Mouse (Mus musculus): ENCODE data around the gene Lgals2. TPM values are rescaled to one million over a fixed set of nuclear protein-coding genes. Genes with fewer than 3 reads are reported as not detected.

Lgals2 gene
- polyA plus RNA-seq, 1 experiment from 2014 or later, result not detected

GRCm38 (mm10) chr15:78876991-78877809 is 21.9 kb upstream of the Lgals2 start, which contains the start of gene Gga1:
Gga1 (plus strand) TSS chr15:78877190.
- peak within 1 kb of the TSS; percentile 96 for H3K27ac ChIP-seq (ENCODE audit: low read depth, low read length)
- H3K36me3 ChIP-seq (ENCODE audit: control insufficient read depth, insufficient read depth, low read length), result peaks cover 7% of the 10 kb centered on the region; the same call in 1 of the 2 replicates
- peak within 1 kb of the TSS; percentile 97 for H3K4me2 ChIP-seq (ENCODE audit: low read length)
- H3K4me3 ChIP-seq (ENCODE audit: low read length), result peak within 1 kb of the TSS; percentile 62
- H3K4me1 ChIP-seq (ENCODE audit: control insufficient read depth, insufficient read depth, low read depth, low read length), result peaks cover 21% of the 10 kb centered on the region
- ATAC-seq, result peak; percentile 92
- H3K9me3 ChIP-seq (ENCODE audit: control insufficient read depth, low read length), result no peaks in the 10 kb centered on the region
- under 1% methylated on average over 48 of the region's 95 CpGs for WGBS
- peak within 1 kb of the TSS; percentile 75 for H3K9ac ChIP-seq (ENCODE audit: low read depth, low read length)
- H3K27me3 ChIP-seq (replicated peaks; ENCODE audit: control insufficient read depth, insufficient read depth, low read length), result no peaks in the 10 kb centered on the region

- WGBS, result 4% methylated on average over 17 of the region's 17 CpGs
- Histone ChIP-seq H3K27ac (ENCODE audit: low read depth, low read length) (peak overlapping the region; percentile 96), H3K9ac (ENCODE audit: low read depth, low read length) (peak overlapping the region; percentile 75)
Observed at GRCm38 (mm10) chr15:78876258-78876696, 20.9 kb upstream of the Lgals2 start.

GRCm38 (mm10) chr15:78875537-78875936 is 20.2 kb upstream of the Lgals2 start:
- Histone ChIP-seq H3K36me3 (ENCODE audit: control insufficient read depth, insufficient read depth, low read length) (no peaks in the 10 kb centered on the region), H3K27ac (ENCODE audit: low read depth, low read length) (peak overlapping the region; percentile 96), H3K4me3 (ENCODE audit: low read length) (peak overlapping the region; percentile 62; the same call in 1 of the 2 replicates), H3K27me3 (replicated peaks; ENCODE audit: control insufficient read depth, insufficient read depth, low read length) (no peaks in the 10 kb centered on the region), H3K9me3 (ENCODE audit: control insufficient read depth, low read length) (no peaks in the 10 kb centered on the region), H3K9ac (ENCODE audit: low read depth, low read length) (peak overlapping the region; percentile 75; the same call in 1 of the 2 replicates), H3K4me2 (ENCODE audit: low read length) (peak overlapping the region; percentile 66), H3K4me1 (ENCODE audit: control insufficient read depth, insufficient read depth, low read depth, low read length) (peaks cover 21% of the 10 kb centered on the region)
- ATAC-seq, result no peak
- WGBS, result 80% methylated on average over 5 of the region's 5 CpGs

More at GRCm38 (mm10) chr15:78876258-78876696, 20.9 kb upstream of the Lgals2 start:
- peak; percentile 47 for ATAC-seq
- peaks cover 21% of the 10 kb centered on the region for H3K4me1 ChIP-seq (ENCODE audit: control insufficient read depth, insufficient read depth, low read depth, low read length)
- H3K36me3 ChIP-seq (ENCODE audit: control insufficient read depth, insufficient read depth, low read length), result peaks cover 3% of the 10 kb centered on the region; the same call in 1 of the 2 replicates
- H3K4me2 ChIP-seq (ENCODE audit: low read length), result peak overlapping the region; percentile 66
- no peaks in the 10 kb centered on the region for H3K9me3 ChIP-seq (ENCODE audit: control insufficient read depth, low read length)
- H3K4me3 ChIP-seq (ENCODE audit: low read length), result peak overlapping the region; percentile 62
- H3K27me3 ChIP-seq (replicated peaks; ENCODE audit: control insufficient read depth, insufficient read depth, low read length), result no peaks in the 10 kb centered on the region

- Histone ChIP-seq H3K4me1 (ENCODE audit: control insufficient read depth, insufficient read depth, low read depth, low read length) (peaks cover 21% of the 10 kb centered on the region), H3K4me3 (ENCODE audit: low read length) (no peak overlapping the region), H3K27me3 (replicated peaks; ENCODE audit: control insufficient read depth, insufficient read depth, low read length) (no peaks in the 10 kb centered on the region), H3K9me3 (ENCODE audit: control insufficient read depth, low read length) (no peaks in the 10 kb centered on the region), H3K27ac (ENCODE audit: low read depth, low read length) (no peak overlapping the region), H3K36me3 (ENCODE audit: control insufficient read depth, insufficient read depth, low read length) (no peaks in the 10 kb centered on the region), H3K4me2 (ENCODE audit: low read length) (no peak overlapping the region), H3K9ac (ENCODE audit: low read depth, low read length) (no peak overlapping the region)
- no peak for ATAC-seq
- 74% methylated on average over 8 of the region's 8 CpGs for WGBS
Observed at GRCm38 (mm10) chr15:78874989-78875388, 19.7 kb upstream of the Lgals2 start.

GRCm38 (mm10) chr15:78873803-78874435 is 18.6 kb upstream of the Lgals2 start:
- peak overlapping the region; percentile 39 for H3K27ac ChIP-seq (ENCODE audit: low read depth, low read length)
- H3K36me3 ChIP-seq (ENCODE audit: control insufficient read depth, insufficient read depth, low read length), result no peaks in the 10 kb centered on the region
- ATAC-seq, result no peak
- no peak overlapping the region for H3K4me3 ChIP-seq (ENCODE audit: low read length)
- peaks cover 14% of the 10 kb centered on the region for H3K4me1 ChIP-seq (ENCODE audit: control insufficient read depth, insufficient read depth, low read depth, low read length)
- no peaks in the 10 kb centered on the region for H3K9me3 ChIP-seq (ENCODE audit: control insufficient read depth, low read length)
- no peaks in the 10 kb centered on the region for H3K27me3 ChIP-seq (replicated peaks; ENCODE audit: control insufficient read depth, insufficient read depth, low read length)
- H3K4me2 ChIP-seq (ENCODE audit: low read length), result 0 out of 2 replicates have a peak overlapping the region, but pooled peaks have one; percentile 21
- 42% methylated on average over 13 of the region's 13 CpGs for WGBS
- H3K9ac ChIP-seq (ENCODE audit: low read depth, low read length), result peak overlapping the region; percentile 45

GRCm38 (mm10) chr15:78872021-78872608 is 16.8 kb upstream of the Lgals2 start:
- Histone ChIP-seq H3K36me3 (ENCODE audit: control insufficient read depth, insufficient read depth, low read length) (no peaks in the 10 kb centered on the region), H3K27me3 (replicated peaks; ENCODE audit: control insufficient read depth, insufficient read depth, low read length) (no peaks in the 10 kb centered on the region), H3K4me2 (ENCODE audit: low read length) (no peak overlapping the region), H3K4me1 (ENCODE audit: control insufficient read depth, insufficient read depth, low read depth, low read length) (peaks cover 12% of the 10 kb centered on the region), H3K9ac (ENCODE audit: low read depth, low read length) (no peak overlapping the region), H3K9me3 (ENCODE audit: control insufficient read depth, low read length) (no peaks in the 10 kb centered on the region), H3K4me3 (ENCODE audit: low read length) (no peak overlapping the region), H3K27ac (ENCODE audit: low read depth, low read length) (no peak overlapping the region)
- no peak for ATAC-seq
- 48% methylated on average over 5 of the region's 5 CpGs for WGBS

- no peak overlapping the region for H3K27ac ChIP-seq (ENCODE audit: low read depth, low read length)
- no peak for ATAC-seq
- H3K9me3 ChIP-seq (ENCODE audit: control insufficient read depth, low read length), result no peaks in the 10 kb centered on the region
- no peak overlapping the region for H3K4me2 ChIP-seq (ENCODE audit: low read length)
- no peak overlapping the region for H3K4me3 ChIP-seq (ENCODE audit: low read length)
- no peak overlapping the region for H3K9ac ChIP-seq (ENCODE audit: low read depth, low read length)
- H3K4me1 ChIP-seq (ENCODE audit: control insufficient read depth, insufficient read depth, low read depth, low read length), result peaks cover 5% of the 10 kb centered on the region; the same call in 1 of the 2 replicates
- no peaks in the 10 kb centered on the region for H3K27me3 ChIP-seq (replicated peaks; ENCODE audit: control insufficient read depth, insufficient read depth, low read length)
- 25% methylated on average over 6 of the region's 6 CpGs for WGBS
- H3K36me3 ChIP-seq (ENCODE audit: control insufficient read depth, insufficient read depth, low read length), result no peaks in the 10 kb centered on the region
Observed at GRCm38 (mm10) chr15:78869775-78870174, 14.4 kb upstream of the Lgals2 start.

- peak; percentile 53 for ATAC-seq
- no peak overlapping the region; the same call in 1 of the 2 replicates for H3K4me2 ChIP-seq (ENCODE audit: low read length)
- H3K9ac ChIP-seq (ENCODE audit: low read depth, low read length), result 0 out of 2 replicates have a peak overlapping the region, but pooled peaks have one; percentile 4
- H3K27ac ChIP-seq (ENCODE audit: low read depth, low read length), result peak overlapping the region; percentile 72
- no peaks in the 10 kb centered on the region for H3K9me3 ChIP-seq (ENCODE audit: control insufficient read depth, low read length)
- H3K4me1 ChIP-seq (ENCODE audit: control insufficient read depth, insufficient read depth, low read depth, low read length), result peaks cover 5% of the 10 kb centered on the region; the same call in 1 of the 2 replicates
- H3K27me3 ChIP-seq (replicated peaks; ENCODE audit: control insufficient read depth, insufficient read depth, low read length), result no peaks in the 10 kb centered on the region
- no peaks in the 10 kb centered on the region for H3K36me3 ChIP-seq (ENCODE audit: control insufficient read depth, insufficient read depth, low read length)
- 43% methylated on average over 7 of the region's 7 CpGs for WGBS
- no peak overlapping the region for H3K4me3 ChIP-seq (ENCODE audit: low read length)
Observed at GRCm38 (mm10) chr15:78868826-78869233, 13.5 kb upstream of the Lgals2 start.

Data from hindbrain, embryonic 16.5 days (tissue).